Mouse (Mus musculus) CH12.LX (cell line): ENCODE data around the gene Slpi. TPM values are rescaled to one million over a fixed set of nuclear protein-coding genes. Genes with fewer than 3 reads are reported as not detected.

Experiments used
- DNase-seq: peaks from one replicate; pipeline ENCODE4 v3.0.0-alpha.2; 2013; ENCODE audit errors: extremely low read depth
- H3K27ac ChIP-seq: 2 replicates; pipeline ENCODE4 v1.5.1; 2012; ENCODE audit warnings: low read depth, mild to moderate bottlenecking, control low read depth, moderate library complexity; ENCODE audit not compliant: insufficient read depth
- H3K27me3 ChIP-seq: replicated peaks from 2 replicates; pipeline ENCODE3; 2012; ENCODE audit warnings: inconsistent platforms
- H3K36me3 ChIP-seq, 2 experiments: replicated peaks in 1 of 2; 2 replicates each; pipeline versions ENCODE3 to v1.6.1; 2012; ENCODE audit warnings: inconsistent platforms in 1 of 2, low read length in 1 of 2, mild to moderate bottlenecking in 1 of 2, mixed read lengths in 1 of 2, moderate library complexity in 1 of 2; ENCODE audit not compliant: control insufficient read depth in 1 of 2, insufficient read depth in 1 of 2
- H3K4me1 ChIP-seq, 2 experiments: 2 replicates each; pipeline ENCODE4 v1.6.1; 2012; ENCODE audit warnings: inconsistent platforms in 1 of 2, moderate library complexity in 1 of 2; ENCODE audit not compliant: insufficient read depth in 2 of 2, control insufficient read depth in 1 of 2
- H3K4me2 ChIP-seq: 2 replicates; pipeline ENCODE4 v1.6.1; 2012; ENCODE audit warnings: low read depth, mild to moderate bottlenecking, control low read depth; ENCODE audit not compliant: poor library complexity, insufficient read depth, severe bottlenecking
- H3K4me3 ChIP-seq, 3 experiments: fragments of 150-350 bp in 1 of 3; sonication (generic) in 1 of 3; replicated peaks in 1 of 3; 2 replicates each; pipeline versions ENCODE3 to v1.5.1; 2011 to 2012; ENCODE audit warnings: low read depth in 2 of 3, low read length in 2 of 3, mild to moderate bottlenecking in 2 of 3, moderate library complexity in 2 of 3, control low read depth in 1 of 3, improper control_type of control experiment in 1 of 3, inconsistent platforms in 1 of 3, mixed read lengths in 1 of 3; ENCODE audit not compliant: poor library complexity in 1 of 3
- H3K79me2 ChIP-seq: replicated peaks from 2 replicates; pipeline ENCODE4 v1.6.1; 2012; ENCODE audit warnings: mild to moderate bottlenecking, moderate library complexity; ENCODE audit not compliant: control insufficient read depth, poor library complexity, insufficient read depth, severe bottlenecking; ENCODE audit errors: extremely low read depth
- H3K9ac ChIP-seq: 2 replicates; pipeline ENCODE4 v1.6.1; 2012; ENCODE audit warnings: low read depth, mild to moderate bottlenecking, control low read depth, moderate library complexity; ENCODE audit not compliant: insufficient read depth
- H3K9me3 ChIP-seq: replicated peaks from 2 replicates; pipeline ENCODE3; 2012; ENCODE audit warnings: low read length, inconsistent platforms, mixed read lengths
- CTCF ChIP-seq, 2 experiments: IDR thresholded peaks in 1 of 2; conservative IDR thresholded peaks in 1 of 2; 2 replicates each; pipeline ENCODE4 v1.5.1; 2011 to 2012; ENCODE audit warnings: low read depth in 2 of 2, low read length in 2 of 2, improper control_type of control experiment in 1 of 2, inconsistent platforms in 1 of 2, mild to moderate bottlenecking in 1 of 2, moderate library complexity in 1 of 2
- GABPA ChIP-seq: IDR thresholded peaks from 2 replicates; pipeline ENCODE4 v1.6.1; 2012; ENCODE audit warnings: low read depth, low read length, improper control_type of control experiment, inconsistent platforms; ENCODE audit not compliant: insufficient replicate concordance
- IRF4 ChIP-seq: IDR thresholded peaks from 2 replicates; pipeline ENCODE4 v1.6.1; 2014; ENCODE audit warnings: low read depth, mild to moderate bottlenecking, inconsistent platforms, low read length, improper control_type of control experiment
- JUN ChIP-seq: IDR thresholded peaks from 2 replicates; pipeline ENCODE4 v1.6.1; 2011; ENCODE audit warnings: low read depth, mild to moderate bottlenecking, low read length, improper control_type of control experiment, moderate library complexity; ENCODE audit not compliant: insufficient read depth
- JUND ChIP-seq: conservative IDR thresholded peaks from 2 replicates; pipeline ENCODE4 v1.6.1; 2011; ENCODE audit warnings: low read depth, low read length, improper control_type of control experiment
- KAT2A ChIP-seq: IDR thresholded peaks from 2 replicates; pipeline ENCODE4 v1.6.1; 2012; ENCODE audit warnings: low read length, improper control_type of control experiment, inconsistent platforms; ENCODE audit not compliant: insufficient replicate concordance
- NELFE ChIP-seq: IDR thresholded peaks from 2 replicates; pipeline ENCODE4 v1.6.1; 2011; ENCODE audit warnings: low read depth, low read length, improper control_type of control experiment
- RAD21 ChIP-seq: IDR thresholded peaks from 2 replicates; pipeline ENCODE4 v1.6.1; 2011; ENCODE audit warnings: low read depth, mild to moderate bottlenecking, low read length, improper control_type of control experiment, moderate library complexity
- SIN3A ChIP-seq: IDR thresholded peaks from 2 replicates; pipeline ENCODE4 v1.6.1; 2012; ENCODE audit warnings: low read length, improper control_type of control experiment, inconsistent platforms
- SMC3 ChIP-seq: IDR thresholded peaks from 2 replicates; pipeline ENCODE4 v1.6.1; 2011; ENCODE audit warnings: low read depth, low read length, improper control_type of control experiment
- TBP ChIP-seq: conservative IDR thresholded peaks from 2 replicates; pipeline ENCODE4 v1.6.1; 2011; ENCODE audit warnings: low read depth, low read length, improper control_type of control experiment
- TCF12 ChIP-seq: IDR thresholded peaks from 2 replicates; pipeline ENCODE4 v1.6.1; 2014; ENCODE audit warnings: low read depth, mild to moderate bottlenecking, inconsistent platforms, low read length, improper control_type of control experiment
- UBTF ChIP-seq: IDR thresholded peaks from 2 replicates; pipeline ENCODE4 v1.6.1; 2012; ENCODE audit warnings: low read depth, mild to moderate bottlenecking, inconsistent platforms, low read length, improper control_type of control experiment, moderate library complexity
- ZMIZ1 ChIP-seq: IDR thresholded peaks from 2 replicates; pipeline ENCODE4 v1.6.1; 2012; ENCODE audit warnings: low read depth, mild to moderate bottlenecking, inconsistent platforms, low read length, improper control_type of control experiment
- ZNF384 ChIP-seq: IDR thresholded peaks from 2 replicates; pipeline ENCODE4 v1.6.1; 2012; ENCODE audit warnings: low read depth, low read length, improper control_type of control experiment, inconsistent platforms
- dilution Hi-C: fragments of 300-500 bp; cut with MboI; formaldehyde crosslinking; loops from 2 replicates; pipeline ENCODE4 v1.14.3; 2020; ENCODE audit warnings: low sequenced_read_pairs; ENCODE audit not compliant: extremely low pct_unique_long_range_greater_than_20kb, extremely low pct_ligation_motif_present
- in situ Hi-C: fragments of 300-500 bp; cut with MboI; formaldehyde crosslinking; loops from 3 replicates; pipeline ENCODE4 v1.14.3; 2019; ENCODE audit warnings: low sequenced_read_pairs, low pct_ligation_motif_present, low pct_unique_long_range_greater_than_20kb, mixed read lengths
- polyA plus RNA-seq: library from polyadenylated mRNA; unstranded; fragments of >175 nt; gene quantifications from 2 replicates; pipeline ENCODE4 v1.2.1, GENCODE M21; 2012; ENCODE audit warnings: low read depth; ENCODE audit not compliant: insufficient read length
- total RNA-seq, 2 experiments: library from RNA; depleted of rRNA; stranded (reverse); fragments of 300-350 nt in 1 of 2; fragments of >200 nt in 1 of 2; gene quantifications; 2 replicates each; pipeline ENCODE4 v1.2.3; 2012 to 2014

Gene Slpi
- total and polyA plus RNA-seq, 3 experiments: 0.38 to 2.7 (median 1.0) TPM

DNA sequence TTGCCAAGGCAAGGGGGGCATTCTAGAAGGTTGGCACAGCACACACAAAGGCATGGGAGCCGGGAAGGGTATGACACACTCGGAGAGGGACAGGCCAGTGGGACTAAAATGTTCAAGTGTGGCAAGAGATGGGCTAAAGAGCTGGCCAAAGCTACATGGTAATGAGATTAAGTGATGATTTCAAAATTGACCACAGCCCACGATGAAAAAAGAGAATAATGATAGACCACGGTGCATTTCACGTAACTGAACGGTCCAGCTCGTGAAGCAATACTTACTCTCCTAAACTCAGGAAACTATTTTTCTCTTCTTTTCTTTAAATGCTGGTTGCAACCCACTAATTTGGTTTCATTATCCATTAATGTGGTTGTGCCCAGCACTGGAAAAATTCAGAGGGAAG, 7.2 kb upstream of the Slpi start:
- no peak for DNase-seq
- no peak overlapping the region for H3K4me2 ChIP-seq
- peaks cover 60% of the 10 kb centered on the region for H3K27me3 ChIP-seq
- no peaks in the 10 kb centered on the region for H3K79me2 ChIP-seq
- in situ Hi-C loops: no loop called here
- TF ChIP-seq KAT2A: no peak
- TF ChIP-seq ZMIZ1: no peak
- TF ChIP-seq ZNF384: no peak
- TF ChIP-seq TBP: no peak
- TF ChIP-seq JUND: no peak
- TF ChIP-seq SIN3A: no peak
- no peak for TF ChIP-seq SMC3
- no peak for TF ChIP-seq CTCF (conservative IDR thresholded peaks at IDR 0.05 in 1 of 2, IDR thresholded peaks at IDR 0.05 in 1 of 2; ENCODE audit: low read depth in 2 of 2, low read length in 2 of 2)
- TF ChIP-seq UBTF: no peak
- TF ChIP-seq RAD21: no peak
- dilution Hi-C loops: no loop called here
- no peaks in the 10 kb centered on the region for H3K36me3 ChIP-seq
- H3K9me3 ChIP-seq: peaks cover 35% of the 10 kb centered on the region
- no peak overlapping the region for H3K9ac ChIP-seq
- H3K4me3 ChIP-seq: no peak overlapping the region
- H3K4me1 ChIP-seq: no peaks in the 10 kb centered on the region
- no peak overlapping the region for H3K27ac ChIP-seq

DNA sequence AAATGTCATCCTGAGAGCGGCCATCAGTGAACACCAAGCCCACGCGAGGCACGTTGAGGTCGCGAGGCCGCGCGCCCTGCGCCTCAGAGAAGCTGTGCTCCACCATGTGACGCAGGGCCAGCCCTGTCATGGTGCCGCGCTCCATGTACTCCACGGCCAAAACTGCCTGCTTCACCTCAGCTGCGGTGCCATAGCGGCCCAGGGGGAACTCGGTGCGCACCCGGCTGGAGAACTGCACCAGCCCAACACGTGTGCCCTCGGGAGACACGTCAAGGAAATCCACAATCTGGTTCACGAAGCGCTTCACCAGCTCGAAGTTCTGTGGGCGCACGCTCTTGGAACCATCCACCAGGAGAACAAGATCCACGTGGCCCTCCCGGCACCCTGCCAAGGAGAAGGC, 4.2 kb upstream of the Slpi start:
- Histone ChIP-seq H3K4me1 (peaks cover 0 to 9% of the 10 kb centered on the region in 2 experiments; a peak in 2 of 4 replicates), H3K9me3 (peaks cover 22% of the 10 kb centered on the region), H3K79me2 (no peaks in the 10 kb centered on the region), H3K27ac (no peak overlapping the region), H3K4me3 (no peak overlapping the region), H3K36me3 (no peaks in the 10 kb centered on the region), H3K9ac (no peak overlapping the region), H3K4me2 (no peak overlapping the region), H3K27me3 (peaks cover 69% of the 10 kb centered on the region)
- in situ Hi-C loops (no loop called here), dilution Hi-C loops (no loop called here)
- no peak for DNase-seq
- TF ChIP-seq GABPA (no peak), ZMIZ1 (no peak), NELFE (no peak), TCF12 (no peak), JUN (no peak), IRF4 (no peak)
